Mouse (Mus musculus) testis, adult 2 months (tissue): ENCODE data around the gene Olfr70.

Source experiments
- CTCF ChIP-seq: fragments of 200-500 bp; IDR thresholded peaks from 2 replicates; pipeline ENCODE4 v1.5.1; 2012; ENCODE audit warnings: low read depth, mild to moderate bottlenecking, inconsistent platforms, low read length, moderate library complexity; ENCODE audit not compliant: control insufficient read depth, insufficient read depth, insufficient replicate concordance
- POLR2A ChIP-seq: fragments of 200-500 bp; IDR thresholded peaks from 2 replicates; pipeline ENCODE4 v1.6.1; 2012; ENCODE audit warnings: low read depth, mild to moderate bottlenecking, inconsistent platforms, low read length, moderate library complexity; ENCODE audit not compliant: control insufficient read depth

- no peak for TF ChIP-seq CTCF
- no peak for TF ChIP-seq POLR2A
Measured at GRCm38 (mm10) chr4:43729794-43730550, 29.4 kb upstream of the Olfr70 start, which contains the start of gene Spaar.
